Mouse (Mus musculus): Measurements from ENCODE around the gene Rab37. TPM values are rescaled to one million over a fixed set of nuclear protein-coding genes. Genes with fewer than 3 reads are reported as not detected.

Gene Rab37
- polyA plus RNA-seq (2012; ENCODE audit: low replicate concordance): 16.0 and 19.2 TPM in 2 replicates

DNA sequence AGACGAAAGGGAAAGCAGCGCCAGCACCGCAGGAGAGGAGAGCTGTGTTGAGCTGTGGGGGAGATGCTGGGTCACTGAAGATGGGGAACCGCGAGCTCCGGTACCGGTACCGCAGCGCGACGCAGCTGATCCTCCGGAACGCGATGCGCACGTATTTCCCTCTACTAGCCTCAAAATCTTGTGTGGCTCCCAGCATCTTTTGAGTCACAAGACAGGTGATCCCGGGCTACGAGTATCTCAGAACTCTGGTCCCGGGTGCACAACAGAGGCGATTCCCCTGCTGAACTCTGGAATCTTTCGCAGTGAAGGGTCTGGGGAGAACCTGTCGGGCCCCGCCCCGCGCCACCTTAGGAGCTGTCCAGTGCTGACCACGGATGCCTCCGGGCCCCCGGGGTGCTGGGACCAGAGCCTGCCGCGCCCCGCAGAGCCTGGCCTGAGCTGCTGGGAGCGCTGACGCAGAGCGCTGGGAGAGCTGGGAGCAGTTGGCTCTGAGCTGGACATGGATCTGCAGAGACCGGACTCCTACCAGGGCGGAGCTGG, at the start of gene Rab37:
TSS of gene Rab37 (plus strand) at position 70 of the 540 bp plus-strand sequence.

GRCm38 (mm10) chr11:115048259-115048658, 43.0 kb upstream of the Rab37 start, which contains the start of gene Cd300ld3:
Cd300ld3 (minus strand) TSS chr11:115048409.

DNA sequence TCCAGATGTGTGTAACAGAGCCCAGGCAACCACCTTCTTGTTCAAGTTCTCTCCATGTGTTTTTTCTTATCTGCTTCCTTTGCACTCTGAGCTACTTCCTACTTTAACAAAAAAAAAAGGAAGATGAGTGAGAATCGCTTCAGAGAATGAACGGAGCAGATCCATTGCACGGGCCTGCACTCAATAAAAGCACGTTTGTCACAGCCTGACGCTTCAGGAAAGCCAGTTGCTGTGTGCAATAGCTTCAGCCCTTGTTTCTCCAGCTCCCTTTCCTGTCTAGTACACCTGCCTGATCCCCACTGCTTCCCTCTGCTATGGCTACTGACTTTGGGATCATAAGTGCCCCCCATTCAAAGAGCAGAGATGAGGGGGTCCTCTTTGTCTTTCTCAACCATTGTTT, 29.2 kb upstream of the Rab37 start, which contains the start of gene Cd300e:
TSS of gene Cd300e (minus strand) at position 101 of the 400 bp plus-strand sequence.

DNA sequence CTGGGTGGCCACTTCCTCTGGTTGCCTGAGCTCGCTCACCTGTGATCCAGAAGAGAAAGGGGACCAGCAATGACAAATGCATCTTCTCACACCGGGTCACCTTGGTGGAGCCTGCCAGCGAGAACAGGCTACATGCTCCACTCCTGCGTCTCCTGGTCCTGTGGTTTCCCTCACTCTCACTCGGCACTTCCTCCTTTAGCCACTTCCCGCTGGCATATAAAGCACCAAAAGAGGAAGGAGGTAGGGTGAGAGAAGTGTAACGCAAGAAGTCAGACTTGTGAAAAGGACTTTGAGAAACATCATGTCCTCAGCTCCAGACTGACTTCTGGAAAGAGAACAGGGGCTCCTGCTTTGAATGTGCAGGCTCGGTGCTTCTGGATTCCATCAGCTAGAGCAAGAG, 42.6 kb downstream of the Rab37 start, which contains the start of gene Cd300lf:
TSS of gene Cd300lf (minus strand) at position 193 of the 400 bp plus-strand sequence.

GRCm38 (mm10) chr11:115162832-115163480, 71.7 kb downstream of the Rab37 start, which contains the start of gene Slc9a3r1:
Slc9a3r1 (plus strand) TSS chr11:115163341.

GRCm38 (mm10) chr11:115187224-115187639, 96.0 kb downstream of the Rab37 start, which contains the start of gene Tmem104:
Tmem104 (plus strand) TSS chr11:115187487.

GRCm38 (mm10) chr11:115187693-115188092, 96.5 kb downstream of the Rab37 start, which contains the start of gene Nat9:
Nat9 (minus strand) TSS chr11:115187859.

Other genes starting within 250 kb of the Rab37 start
- 2.2 and 2.4 TPM in 2 replicates for gene Gprc5c, start 240.3 kb upstream of the Rab37 start, polyA plus RNA-seq (2012; ENCODE audit: low replicate concordance)
- 5.7 and 7.1 TPM in 2 replicates for gene Cd300a, start 201.4 kb upstream of the Rab37 start, polyA plus RNA-seq (2012; ENCODE audit: low replicate concordance)
- 4.0 and 11.4 TPM in 2 replicates for gene Cd300lb, start 157.0 kb upstream of the Rab37 start, polyA plus RNA-seq (2012; ENCODE audit: low replicate concordance)
- 0.28 and 0.65 TPM in 2 replicates for gene Cd300c, start 122.3 kb upstream of the Rab37 start, polyA plus RNA-seq (2012; ENCODE audit: low replicate concordance)
- gene Cd300ld, start 101.5 kb upstream of the Rab37 start, polyA plus RNA-seq (2012; ENCODE audit: low replicate concordance): 0.70 and 0.89 TPM in 2 replicates
- 2.3 and 2.7 TPM in 2 replicates for gene Cd300c2, start 89.6 kb upstream of the Rab37 start, polyA plus RNA-seq (2012; ENCODE audit: low replicate concordance)
- not detected in 2 replicates for gene Cd300ld2, start 75.2 kb upstream of the Rab37 start, polyA plus RNA-seq (2012; ENCODE audit: low replicate concordance)
- gene Cd300ld4, start 64.4 kb upstream of the Rab37 start, polyA plus RNA-seq (2012; ENCODE audit: low replicate concordance): not detected in 2 replicates
- 2.4 TPM in 1 of 2 replicates, not detected in the other for gene Cd300ld5, start 53.7 kb upstream of the Rab37 start, polyA plus RNA-seq (2012; ENCODE audit: low replicate concordance)
- gene Cd300ld3, start 43.0 kb upstream of the Rab37 start, polyA plus RNA-seq (2012; ENCODE audit: low replicate concordance): 4.6 and 5.0 TPM in 2 replicates
- 0.98 and 1.4 TPM in 2 replicates for gene Cd300e, start 29.3 kb upstream of the Rab37 start, polyA plus RNA-seq (2012; ENCODE audit: low replicate concordance)
- gene Cd300lf, start 42.6 kb downstream of the Rab37 start, polyA plus RNA-seq (2012; ENCODE audit: low replicate concordance): 9.6 and 10.1 TPM in 2 replicates
- 226 and 228 TPM in 2 replicates for gene Slc9a3r1, start 71.9 kb downstream of the Rab37 start, polyA plus RNA-seq (2012; ENCODE audit: low replicate concordance)
- 17.0 and 23.5 TPM in 2 replicates for gene Tmem104, start 96.1 kb downstream of the Rab37 start, polyA plus RNA-seq (2012; ENCODE audit: low replicate concordance)
- 12.2 and 13.9 TPM in 2 replicates for gene Nat9, start 96.4 kb downstream of the Rab37 start, polyA plus RNA-seq (2012; ENCODE audit: low replicate concordance)
- 0.73 and 1.1 TPM in 2 replicates for gene Grin2c, start 175.8 kb downstream of the Rab37 start, polyA plus RNA-seq (2012; ENCODE audit: low replicate concordance)
- 27.3 and 45.0 TPM in 2 replicates for gene Fdxr, start 185.6 kb downstream of the Rab37 start, polyA plus RNA-seq (2012; ENCODE audit: low replicate concordance)
- 0.40 and 0.51 TPM in 2 replicates for gene Fads6, start 206.2 kb downstream of the Rab37 start, polyA plus RNA-seq (2012; ENCODE audit: low replicate concordance)
- gene Otop2, start 215.7 kb downstream of the Rab37 start, polyA plus RNA-seq (2012; ENCODE audit: low replicate concordance): not detected in 2 replicates
- gene Ush1g, start 230.6 kb downstream of the Rab37 start, polyA plus RNA-seq (2012; ENCODE audit: low replicate concordance): 0.42 TPM in 1 of 2 replicates, not detected in the other
- 0.04 and 0.09 TPM in 2 replicates for gene Otop3, start 243.3 kb downstream of the Rab37 start, polyA plus RNA-seq (2012; ENCODE audit: low replicate concordance)